Mouse (Mus musculus): ENCODE measurements around the gene Lrrc20.

GRCm38 (mm10) chr10:61520714-61521113 is 45.1 kb downstream of the Lrrc20 start:
- no peak for TF ChIP-seq ZC3H11A (IDR thresholded peaks at IDR 0.05; ENCODE audit: borderline replicate concordance, low read depth, low read length)
- no peak for TF ChIP-seq MAFK (IDR thresholded peaks at IDR 0.05; ENCODE audit: insufficient read depth, low read depth, low read length)

Measured in ES-E14 (cell line).